Mouse (Mus musculus) heart, embryonic 14.5 days (tissue): ENCODE results near the gene Itga1. TPM values are rescaled to one million over a fixed set of nuclear protein-coding genes. Genes with fewer than 3 reads are reported as not detected.

ENCODE experiments used
- ATAC-seq: fragments of 200-750 bp; cut with Nextera tagmentation; 2 replicates; pipeline ENCODE4 v1.8.0; 2017; ENCODE audit warnings: low read depth, moderate TSS enrichment; ENCODE audit not compliant: insufficient number of reproducible peaks, insufficient read depth, low FRiP score
- H3K27ac ChIP-seq, 2 experiments: fragments of 200-500 bp in 1 of 2; fragments of 300-500 bp in 1 of 2; sonication (generic) in 1 of 2; replicated peaks in 1 of 2; 2 replicates each; pipeline ENCODE4 v1.5.1; 2012 to 2014; ENCODE audit warnings: low read depth in 2 of 2, low read length in 2 of 2, control low read depth in 1 of 2, mild to moderate bottlenecking in 1 of 2, mixed read lengths in 1 of 2; ENCODE audit not compliant: control insufficient read depth in 1 of 2, insufficient read depth in 1 of 2
- H3K27me3 ChIP-seq: fragments of 300-500 bp; sonication (generic); 2 replicates; pipeline ENCODE4 v1.6.1; 2014; ENCODE audit warnings: mild to moderate bottlenecking, low read length, control low read depth; ENCODE audit not compliant: control insufficient read depth, insufficient read depth
- H3K36me3 ChIP-seq: fragments of 300-500 bp; sonication (generic); 2 replicates; pipeline ENCODE4 v1.6.1; 2014; ENCODE audit warnings: mild to moderate bottlenecking, control low read depth, low read length, mixed read lengths; ENCODE audit not compliant: control insufficient read depth, insufficient read depth
- H3K4me1 ChIP-seq, 2 experiments: fragments of 200-500 bp in 1 of 2; fragments of 300-500 bp in 1 of 2; sonication (generic) in 1 of 2; 2 replicates each; pipeline ENCODE4 v1.6.1; 2012 to 2014; ENCODE audit warnings: low read length in 2 of 2, control low read depth in 1 of 2, mixed read lengths in 1 of 2; ENCODE audit not compliant: control insufficient read depth in 2 of 2, insufficient read depth in 2 of 2
- H3K4me2 ChIP-seq: fragments of 300-500 bp; sonication (generic); 2 replicates; pipeline ENCODE4 v1.6.1; 2014; ENCODE audit warnings: mild to moderate bottlenecking, low read length
- H3K4me3 ChIP-seq, 2 experiments: fragments of 200-500 bp in 1 of 2; fragments of 300-500 bp in 1 of 2; sonication (generic) in 1 of 2; 2 replicates each; pipeline ENCODE4 v1.5.1; 2012 to 2014; ENCODE audit warnings: low read length in 2 of 2, mild to moderate bottlenecking in 2 of 2, control low read depth in 1 of 2, low read depth in 1 of 2, moderate library complexity in 1 of 2; ENCODE audit not compliant: control insufficient read depth in 1 of 2, insufficient read depth in 1 of 2
- H3K9ac ChIP-seq: fragments of 300-500 bp; sonication (generic); 2 replicates; pipeline ENCODE4 v1.6.1; 2014; ENCODE audit warnings: mild to moderate bottlenecking, low read length
- H3K9me3 ChIP-seq: fragments of 300-500 bp; sonication (generic); 2 replicates; pipeline ENCODE4 v1.6.1; 2016; ENCODE audit warnings: low read length, control low read depth; ENCODE audit not compliant: control insufficient read depth
- WGBS: fragments of 180-500 bp; shearing (Covaris S2); extraction: QIAGEN DNeasy Blood & Tissue Kit; methylation state at CpG from one replicate; pipeline ENCODE4 v1.1.7; 2014; 5-methylcytosine and 5-hydroxymethylcytosine counted together
- polyA plus RNA-seq: library from polyadenylated mRNA; unstranded; fragments of >200 nt; fragmentation: Nextera tagmentation; extraction: Ambion mirVana; gene quantifications from 2 replicates; pipeline ENCODE4 v1.2.1, GENCODE M21; 2014

Gene Itga1
- polyA plus RNA-seq, 1 experiment from 2014 or later, result 32.6 TPM

GRCm38 (mm10) chr13:115005342-115005741 lies 96.4 kb downstream of the Itga1 start:
- Histone ChIP-seq H3K4me3 (no peak overlapping the region), H3K27me3 (no peaks in the 10 kb centered on the region), H3K4me2 (peak overlapping the region; percentile 24), H3K9me3 (no peaks in the 10 kb centered on the region), H3K4me1 (peaks cover 21 to 47% of the 10 kb centered on the region in 2 experiments), H3K36me3 (peaks cover 29% of the 10 kb centered on the region), H3K9ac (peak overlapping the region; percentile 21; the same call in 1 of the 2 replicates), H3K27ac (peak overlapping the region; percentile 74 to 79)
- 7% methylated on average over 6 of the region's 6 CpGs for WGBS
- peak; percentile 63; the same call in 1 of the 2 replicates for ATAC-seq

- H3K27ac ChIP-seq, result peak overlapping the region; percentile 31 to 49; a peak in 3 of 4 replicates
- H3K27me3 ChIP-seq, result no peaks in the 10 kb centered on the region
- ATAC-seq, result no peak
- H3K9ac ChIP-seq, result no peak overlapping the region
- peaks cover 21 to 47% of the 10 kb centered on the region in 2 experiments for H3K4me1 ChIP-seq
- H3K9me3 ChIP-seq, result no peaks in the 10 kb centered on the region
- no peak overlapping the region for H3K4me3 ChIP-seq
- peaks cover 29% of the 10 kb centered on the region for H3K36me3 ChIP-seq
- WGBS, result 28% methylated on average over 7 of the region's 7 CpGs
- 0 out of 2 replicates have a peak overlapping the region, but pooled peaks have one; percentile 17 for H3K4me2 ChIP-seq
These were observed 98.2 kb downstream of the Itga1 start for GRCm38 (mm10) chr13:115003444-115004053.

- Histone ChIP-seq H3K4me2 (no peak overlapping the region), H3K9ac (no peak overlapping the region), H3K36me3 (peaks cover 26% of the 10 kb centered on the region), H3K9me3 (no peaks in the 10 kb centered on the region), H3K4me1 (peaks cover 21 to 47% of the 10 kb centered on the region in 2 experiments), H3K27me3 (no peaks in the 10 kb centered on the region), H3K4me3 (no peak overlapping the region), H3K27ac (peak overlapping the region; percentile 49 to 66; a peak in 3 of 4 replicates)
- 63% methylated on average over 3 of the region's 3 CpGs for WGBS
- ATAC-seq, result no peak
These were observed 98.9 kb downstream of the Itga1 start for GRCm38 (mm10) chr13:115002837-115003236.

- H3K9ac ChIP-seq, result no peak overlapping the region
- 32% methylated on average over 5 of the region's 5 CpGs for WGBS
- ATAC-seq, result peak; percentile 22; the same call in 1 of the 2 replicates
- H3K4me1 ChIP-seq, result peaks cover 21 to 47% of the 10 kb centered on the region in 2 experiments
- H3K27me3 ChIP-seq, result no peaks in the 10 kb centered on the region
- H3K9me3 ChIP-seq, result no peaks in the 10 kb centered on the region
- H3K4me3 ChIP-seq, result no peak overlapping the region
- H3K27ac ChIP-seq, result peak overlapping the region; percentile 66 to 68
- no peak overlapping the region for H3K4me2 ChIP-seq
- peaks cover 31% of the 10 kb centered on the region for H3K36me3 ChIP-seq
These were observed 99.6 kb downstream of the Itga1 start for GRCm38 (mm10) chr13:115002155-115002554.

GRCm38 (mm10) chr13:114999582-114999981 lies 102.2 kb downstream of the Itga1 start:
- Histone ChIP-seq H3K9me3 (no peaks in the 10 kb centered on the region), H3K4me2 (no peak overlapping the region), H3K4me3 (no peak overlapping the region), H3K4me1 (peaks cover 11 to 31% of the 10 kb centered on the region in 2 experiments), H3K27me3 (no peaks in the 10 kb centered on the region), H3K27ac (no peak overlapping the region), H3K36me3 (peaks cover 50% of the 10 kb centered on the region), H3K9ac (no peak overlapping the region)
- no peak for ATAC-seq
- 80% methylated on average over 4 of the region's 4 CpGs for WGBS

- Histone ChIP-seq H3K36me3 (peaks cover 64% of the 10 kb centered on the region), H3K27ac (no peak overlapping the region), H3K9me3 (no peaks in the 10 kb centered on the region), H3K9ac (no peak overlapping the region), H3K27me3 (no peaks in the 10 kb centered on the region), H3K4me2 (no peak overlapping the region), H3K4me1 (peaks cover 5 to 19% of the 10 kb centered on the region in 2 experiments), H3K4me3 (no peak overlapping the region)
- WGBS, result 90% methylated on average over 10 of the region's 10 CpGs
- ATAC-seq, result no peak
These were observed 103.7 kb downstream of the Itga1 start for GRCm38 (mm10) chr13:114998100-114998499.

GRCm38 (mm10) chr13:114992260-114993014 lies 109.3 kb downstream of the Itga1 start:
- no peak overlapping the region for H3K4me2 ChIP-seq
- no peak overlapping the region for H3K27ac ChIP-seq
- peaks cover 81% of the 10 kb centered on the region for H3K36me3 ChIP-seq

More at GRCm38 (mm10) chr13:114992260-114993014, 109.3 kb downstream of the Itga1 start:
- H3K4me1 ChIP-seq, result peaks cover 4 to 7% of the 10 kb centered on the region in 2 experiments
- ATAC-seq, result no peak
- H3K4me3 ChIP-seq, result no peak overlapping the region
- no peaks in the 10 kb centered on the region for H3K27me3 ChIP-seq
- H3K9ac ChIP-seq, result no peak overlapping the region
- WGBS, result 71% methylated on average over 14 of the region's 14 CpGs
- H3K9me3 ChIP-seq, result no peaks in the 10 kb centered on the region
